Comparison of ENCODE assay signal across 8 mouse cellular contexts in the genomic region with DNA sequence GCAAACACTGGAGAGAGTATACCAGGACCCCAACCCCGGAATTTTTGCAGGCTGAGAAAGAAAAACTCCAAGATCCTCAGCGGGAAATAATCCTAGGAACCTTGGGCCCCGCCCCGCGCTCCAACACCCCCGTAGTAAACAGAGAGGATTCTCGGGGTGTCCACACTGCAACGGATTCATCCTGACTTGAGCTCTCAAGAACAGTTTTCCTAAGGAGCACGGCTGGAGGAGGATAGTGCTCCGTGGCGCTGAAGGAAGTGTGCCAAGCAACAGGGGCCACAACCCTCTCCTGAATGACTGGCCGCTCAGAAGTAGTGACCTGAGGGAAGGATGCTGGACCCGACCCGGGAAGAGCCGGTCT. TPM values are rescaled to one million over a fixed set of nuclear protein-coding genes. Genes with fewer than 3 reads are reported as not detected.
DNase-seq lines count a peak whose midpoint lies in the region; ATAC-seq and TF ChIP-seq lines count a peak whose summit lies in the region.

No protein-coding gene starts in this region.

- peak overlapping the region; percentile 68 for H3K9ac ChIP-seq in embryonic facial prominence, embryonic 11.5 days (replicated peaks; ENCODE audit: low read length)
- peak overlapping the region; percentile 83 for H3K9ac ChIP-seq in hindbrain, embryonic 12.5 days
- peak overlapping the region; percentile 88 for H3K9ac ChIP-seq in midbrain, embryonic 13.5 days (replicated peaks)

- under 1% methylated on average over 14 of the region's 15 CpGs for WGBS in lung, adult 2 months
- WGBS in embryonic facial prominence, embryonic 11.5 days = 0% methylated on average over 15 of the region's 15 CpGs
- under 1% methylated on average over 15 of the region's 15 CpGs for WGBS in hindbrain, embryonic 12.5 days
- under 1% methylated on average over 15 of the region's 15 CpGs for WGBS in midbrain, embryonic 13.5 days

- no peak for TF ChIP-seq CTCF in lung, adult 2 months (IDR thresholded peaks at IDR 0.05; ENCODE audit: insufficient read depth, low read length)

- no peak for TF ChIP-seq POLR2A in lung, adult 2 months (IDR thresholded peaks at IDR 0.05; ENCODE audit: borderline replicate concordance, extremely low read depth, low read depth, low read length)

- no peaks in the 10 kb centered on the region for H3K4me1 ChIP-seq in lung, adult 2 months (ENCODE audit: control insufficient read depth, insufficient read depth, low read length)
- H3K4me1 ChIP-seq in embryonic facial prominence, embryonic 11.5 days (ENCODE audit: control insufficient read depth, insufficient read depth, low read length) = no peaks in the 10 kb centered on the region
- peaks cover 8% of the 10 kb centered on the region for H3K4me1 ChIP-seq in hindbrain, embryonic 12.5 days
- H3K4me1 ChIP-seq in midbrain, embryonic 13.5 days (replicated peaks) = peaks cover 13% of the 10 kb centered on the region

- H3K4me3 ChIP-seq in lung, adult 2 months (replicated peaks; ENCODE audit: extremely low read depth, low read depth, low read length) = peak overlapping the region; percentile 89
- H3K4me3 ChIP-seq in embryonic facial prominence, embryonic 11.5 days (ENCODE audit: low read depth, low read length) = peak overlapping the region; percentile 61
- peak overlapping the region; percentile 83 for H3K4me3 ChIP-seq in hindbrain, embryonic 12.5 days
- peak overlapping the region; percentile 85 for H3K4me3 ChIP-seq in midbrain, embryonic 13.5 days (replicated peaks)

- H3K27ac ChIP-seq in embryonic facial prominence, embryonic 11.5 days (replicated peaks; ENCODE audit: low read depth, low read length) = peak overlapping the region; percentile 79
- H3K27ac ChIP-seq in hindbrain, embryonic 12.5 days = peak overlapping the region; percentile 96
- H3K27ac ChIP-seq in midbrain, embryonic 13.5 days = peak overlapping the region; percentile 98

- no peak for ATAC-seq in embryonic facial prominence, embryonic 11.5 days (replicated peaks; ENCODE audit: insufficient number of reproducible peaks, low FRiP score, low TSS enrichment, low read depth)
- no peak for ATAC-seq in hindbrain, embryonic 12.5 days (ENCODE audit: low FRiP score)
- ATAC-seq in midbrain, embryonic 13.5 days = no peak
- no peak; the same call in 1 of the 2 replicates for ATAC-seq in megakaryocyte-erythroid progenitor cell, adult 5-6 weeks (replicated peaks; ENCODE audit: low FRiP score, low TSS enrichment, poor library complexity, severe bottlenecking)

- H3K36me3 ChIP-seq in embryonic facial prominence, embryonic 11.5 days (replicated peaks; ENCODE audit: control insufficient read depth, insufficient read depth, low read depth, low read length) = no peaks in the 10 kb centered on the region
- peaks cover 11% of the 10 kb centered on the region; the same call in 1 of the 2 replicates for H3K36me3 ChIP-seq in hindbrain, embryonic 12.5 days
- 0 out of 2 replicates have a peak, but pooled peaks cover 6% of the 10 kb centered on the region for H3K36me3 ChIP-seq in midbrain, embryonic 13.5 days

- H3K27me3 ChIP-seq in embryonic facial prominence, embryonic 11.5 days (ENCODE audit: control insufficient read depth, insufficient read depth, low read length) = no peaks in the 10 kb centered on the region
- H3K27me3 ChIP-seq in hindbrain, embryonic 12.5 days = no peaks in the 10 kb centered on the region
- no peaks in the 10 kb centered on the region for H3K27me3 ChIP-seq in midbrain, embryonic 13.5 days

- DNase-seq in lung, adult 2 months = no peak
- no peak for DNase-seq in lung, postnatal 14 days
- no peak for DNase-seq in embryonic facial prominence, embryonic 11.5 days (ENCODE audit: low spot score)
- DNase-seq in adrenal gland, postnatal 4 days (ENCODE audit: low spot score in 2 of 2) = no peak
- no peak for DNase-seq in adrenal gland, adult (ENCODE audit: inconsistent age in 2 of 2, low spot score in 1 of 2)

- H3K9me3 ChIP-seq in embryonic facial prominence, embryonic 11.5 days (replicated peaks; ENCODE audit: control insufficient read depth, low read length) = no peaks in the 10 kb centered on the region
- no peaks in the 10 kb centered on the region for H3K9me3 ChIP-seq in hindbrain, embryonic 12.5 days (replicated peaks)
- H3K9me3 ChIP-seq in midbrain, embryonic 13.5 days = no peaks in the 10 kb centered on the region

- peak overlapping the region; percentile 70 for H3K4me2 ChIP-seq in embryonic facial prominence, embryonic 11.5 days (ENCODE audit: low read depth, low read length)
- H3K4me2 ChIP-seq in hindbrain, embryonic 12.5 days (replicated peaks) = peak overlapping the region; percentile 75
- H3K4me2 ChIP-seq in midbrain, embryonic 13.5 days (replicated peaks) = peak overlapping the region; percentile 83

RNA-seq across cellular contexts. Expression of a gene that starts 0.5 kb away (rescaled TPM):
- polyA plus RNA-seq in lung, adult 2 months (2012; rRNA removed) = 1.1 and 1.9 TPM in 2 replicates
- polyA plus RNA-seq in embryonic facial prominence, embryonic 11.5 days (2014; fragmentation: Nextera tagmentation; extraction: Ambion mirVana) = 24.8 and 27.4 TPM in 2 replicates
- polyA plus RNA-seq in hindbrain, embryonic 12.5 days (2016; fragmentation: Nextera tagmentation; extraction: Ambion mirVana) = 21.1 and 21.3 TPM in 2 replicates
- polyA plus RNA-seq in midbrain, embryonic 13.5 days (2015; fragmentation: Nextera tagmentation; extraction: Ambion mirVana) = 13.4 and 14.3 TPM in 2 replicates
- 10 to 100 TPM; 13.9 to 14.8 TPM for total RNA-seq in adrenal gland, postnatal 4 days (2021)
- 19.0 and 23.8 TPM in 2 replicates for total RNA-seq in megakaryocyte-erythroid progenitor cell, adult 5-6 weeks (2014; fragmentation: Nextera tagmentation)
- total RNA-seq in megakaryocyte-erythroid progenitor cell, adult 5-6 weeks (2017) = 23.8 and 27.8 TPM in 2 replicates

RNA-seq across cellular contexts. Expression of a gene that starts 25.6 kb away (rescaled TPM):
- polyA plus RNA-seq in lung, adult 2 months (2012; rRNA removed) = not detected in 2 replicates
- not detected in 2 replicates for polyA plus RNA-seq in embryonic facial prominence, embryonic 11.5 days (2014; fragmentation: Nextera tagmentation; extraction: Ambion mirVana)
- polyA plus RNA-seq in hindbrain, embryonic 12.5 days (2016; fragmentation: Nextera tagmentation; extraction: Ambion mirVana) = not detected in 2 replicates
- polyA plus RNA-seq in midbrain, embryonic 13.5 days (2015; fragmentation: Nextera tagmentation; extraction: Ambion mirVana) = not detected in 2 replicates
- total RNA-seq in adrenal gland, postnatal 4 days (2021) = under 1 TPM; 0.62 to 0.79 TPM
- not detected in 2 replicates for total RNA-seq in megakaryocyte-erythroid progenitor cell, adult 5-6 weeks (2014; fragmentation: Nextera tagmentation)
- not detected in 2 replicates for total RNA-seq in megakaryocyte-erythroid progenitor cell, adult 5-6 weeks (2017)
